8 mouse cellular contexts compared by ENCODE assay signal in the genomic region with DNA sequence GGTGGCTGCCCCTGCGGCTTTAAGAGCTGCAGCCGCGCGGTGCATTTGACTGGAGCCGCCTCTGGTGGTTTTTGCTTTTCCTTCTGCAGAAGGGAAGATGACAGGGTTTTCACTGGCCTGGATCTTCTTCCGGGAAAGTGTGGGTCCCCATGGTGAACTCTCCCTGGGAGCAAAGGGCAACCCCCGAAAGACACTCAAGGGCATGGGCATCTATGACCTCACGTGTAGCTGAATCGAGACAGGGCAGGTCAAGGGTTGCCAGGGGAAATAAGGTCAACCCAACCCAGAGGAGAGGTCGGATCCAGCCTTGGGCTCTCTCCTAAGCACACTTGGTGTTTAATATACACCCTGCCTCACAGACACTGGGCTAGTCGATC. TPM values are rescaled to one million over a fixed set of nuclear protein-coding genes. Genes with fewer than 3 reads are reported as not detected.
DNase-seq lines count a peak whose midpoint lies in the region; ATAC-seq and TF ChIP-seq lines count a peak whose summit lies in the region.

No protein-coding gene starts in this region.

- H3K27me3 ChIP-seq in forebrain, embryonic 14.5 days (replicated peaks; ENCODE audit: control insufficient read depth, insufficient read depth, low read length), result peaks cover 24% of the 10 kb centered on the region
- H3K27me3 ChIP-seq in intestine, postnatal 0 days (replicated peaks; ENCODE audit: control insufficient read depth, insufficient read depth, low read length), result no peaks in the 10 kb centered on the region
- peaks cover 7% of the 10 kb centered on the region; the same call in 1 of the 2 replicates for H3K27me3 ChIP-seq in midbrain, postnatal 0 days (ENCODE audit: insufficient read depth, low read length)

- H3K4me3 ChIP-seq in left cerebral cortex, adult 2 months, result peak overlapping the region; percentile 80
- peak overlapping the region; percentile 54 for H3K4me3 ChIP-seq in forebrain, embryonic 14.5 days (ENCODE audit: low read depth, low read length)
- H3K4me3 ChIP-seq in intestine, postnatal 0 days (ENCODE audit: low read depth, low read length), result peak overlapping the region; percentile 68
- H3K4me3 ChIP-seq in midbrain, postnatal 0 days (ENCODE audit: low read depth, low read length), result peak overlapping the region; percentile 66

- H3K27ac ChIP-seq in left cerebral cortex, adult 2 months, result no peak overlapping the region
- H3K27ac ChIP-seq in forebrain, embryonic 14.5 days (ENCODE audit: low read depth, low read length), result no peak overlapping the region
- peak overlapping the region; percentile 91 for H3K27ac ChIP-seq in intestine, postnatal 0 days (ENCODE audit: low read depth, low read length)
- H3K27ac ChIP-seq in midbrain, postnatal 0 days (ENCODE audit: low read depth, low read length), result no peak overlapping the region

- DNase-seq in left cerebral cortex, adult 2 months (ENCODE audit: extremely low spot score in 1 of 2, low spot score in 2 of 2), result no peak
- DNase-seq in left cerebral cortex, postnatal 25 days (ENCODE audit: low spot score in 2 of 2), result no peak
- DNase-seq in forebrain, embryonic 14.5 days (ENCODE audit: low spot score), result no peak
- DNase-seq in midbrain, postnatal 0 days (ENCODE audit: low spot score), result no peak
- no peak for DNase-seq in gastrocnemius, postnatal 4 days (ENCODE audit: low spot score in 2 of 2)
- no peak for DNase-seq in left cerebral cortex, adult 18-20 months (ENCODE audit: low spot score in 2 of 2)
- DNase-seq in urinary bladder, postnatal 14 days (ENCODE audit: low spot score), result no peak

- no peaks in the 10 kb centered on the region; the same call in 1 of the 2 replicates for H3K4me1 ChIP-seq in forebrain, embryonic 14.5 days (ENCODE audit: control insufficient read depth, insufficient read depth, low read length)
- no peaks in the 10 kb centered on the region; the same call in 1 of the 2 replicates for H3K4me1 ChIP-seq in intestine, postnatal 0 days (replicated peaks; ENCODE audit: control insufficient read depth, insufficient read depth, low read length)
- peaks cover 6% of the 10 kb centered on the region; the same call in 1 of the 2 replicates for H3K4me1 ChIP-seq in midbrain, postnatal 0 days (ENCODE audit: insufficient read depth, low read length)

- TF ChIP-seq CTCF in left cerebral cortex, adult 2 months (IDR thresholded peaks at IDR 0.05), result no peak; the same call in 1 of the 2 replicates
- TF ChIP-seq CTCF in intestine, postnatal 0 days (IDR thresholded peaks at IDR 0.05; ENCODE audit: low read depth), result no peak
- TF ChIP-seq CTCF in midbrain, postnatal 0 days (IDR thresholded peaks at IDR 0.05), result no peak

- no peak overlapping the region for H3K9ac ChIP-seq in forebrain, embryonic 14.5 days (ENCODE audit: low read length)
- peak overlapping the region; percentile 83 for H3K9ac ChIP-seq in intestine, postnatal 0 days (ENCODE audit: low read depth, low read length)
- no peak overlapping the region; the same call in 1 of the 2 replicates for H3K9ac ChIP-seq in midbrain, postnatal 0 days (replicated peaks; ENCODE audit: low read length, poor library complexity, severe bottlenecking)

- no peaks in the 10 kb centered on the region for H3K36me3 ChIP-seq in forebrain, embryonic 14.5 days (ENCODE audit: control insufficient read depth, insufficient read depth, low read length)
- no peaks in the 10 kb centered on the region for H3K36me3 ChIP-seq in intestine, postnatal 0 days (ENCODE audit: control insufficient read depth, insufficient read depth)
- H3K36me3 ChIP-seq in midbrain, postnatal 0 days (ENCODE audit: insufficient read depth, low read length), result no peaks in the 10 kb centered on the region

- no peak for ATAC-seq in forebrain, embryonic 14.5 days
- 0 out of 2 replicates have a peak, but pooled peaks have one; percentile 5 for ATAC-seq in intestine, postnatal 0 days
- ATAC-seq in midbrain, postnatal 0 days (ENCODE audit: low FRiP score), result no peak

- no peaks in the 10 kb centered on the region for H3K9me3 ChIP-seq in forebrain, embryonic 14.5 days (replicated peaks; ENCODE audit: control insufficient read depth, low read length)
- H3K9me3 ChIP-seq in intestine, postnatal 0 days (ENCODE audit: control insufficient read depth), result no peaks in the 10 kb centered on the region
- no peaks in the 10 kb centered on the region for H3K9me3 ChIP-seq in midbrain, postnatal 0 days (ENCODE audit: low read length)

- WGBS in forebrain, embryonic 14.5 days, result 18% methylated on average over 11 of the region's 11 CpGs
- WGBS in intestine, postnatal 0 days, result 10% methylated on average over 11 of the region's 11 CpGs
- 11% methylated on average over 11 of the region's 11 CpGs for WGBS in midbrain, postnatal 0 days

- intact Hi-C loops in left cerebral cortex, adult 2 months (cut with DNase I), result loop anchor here (5.0 kb wide), 1 partner anchor 80 kb away; no protein-coding TSS in a partner anchor
- intact Hi-C loops in left cerebral cortex, postnatal 25 days (cut with DNase I), result loop anchor here (10.0 kb wide), 1 partner anchor 193 kb away; no protein-coding TSS in a partner anchor

- peak overlapping the region; percentile 100 for H3K4me2 ChIP-seq in forebrain, embryonic 14.5 days (ENCODE audit: low read length)
- peak overlapping the region; percentile 72 for H3K4me2 ChIP-seq in intestine, postnatal 0 days (replicated peaks; ENCODE audit: low read depth)
- H3K4me2 ChIP-seq in midbrain, postnatal 0 days (ENCODE audit: low read depth, low read length, poor library complexity, severe bottlenecking), result peak overlapping the region; percentile 98

RNA-seq across cellular contexts. Expression of a gene that starts 2.0 kb away (rescaled TPM):
- 100 to 1,000 TPM; 219 to 242 TPM for total RNA-seq in left cerebral cortex, adult 2 months (2021)
- 100 to 1,000 TPM; 201 to 208 TPM for total RNA-seq in left cerebral cortex, postnatal 25 days (2021)
- polyA plus RNA-seq in forebrain, embryonic 14.5 days (2014; fragmentation: Nextera tagmentation; extraction: Ambion mirVana), result 53.8 and 66.7 TPM in 2 replicates
- polyA plus RNA-seq in intestine, postnatal 0 days (2015; fragmentation: Nextera tagmentation; extraction: Ambion mirVana), result 174 and 213 TPM in 2 replicates
- total RNA-seq in midbrain, postnatal 0 days (2014; rRNA removed), result 87.5 and 102 TPM in 2 replicates
- 68.8 and 72.1 TPM in 2 replicates for polyA plus RNA-seq in midbrain, postnatal 0 days (2015; fragmentation: Nextera tagmentation; extraction: Ambion mirVana)
- total RNA-seq in gastrocnemius, postnatal 4 days (2021), result 10 to 100 TPM; 51.6 to 65.5 TPM
- total RNA-seq in left cerebral cortex, adult 18-20 months (2021), result 100 to 1,000 TPM; 220 to 236 TPM
